Mouse (Mus musculus) neural tube, embryonic 13.5 days (tissue): ENCODE measurements around the gene Gm20388. TPM values are rescaled to one million over a fixed set of nuclear protein-coding genes. Genes with fewer than 3 reads are reported as not detected.
A peak's percentile ranks its signal among the peaks of the same experiment; 100 is the strongest.

Source experiments
- ATAC-seq: fragments of 200-750 bp; cut with Nextera tagmentation; 2 replicates; pipeline ENCODE4 v1.8.0; 2017; ENCODE audit warnings: low read depth, mild to moderate bottlenecking, moderate TSS enrichment, moderate library complexity
- H3K27ac ChIP-seq: fragments of 300-500 bp; sonication (generic); replicated peaks from 2 replicates; pipeline ENCODE4 v1.5.1; 2015; ENCODE audit warnings: moderate library complexity, mild to moderate bottlenecking, inconsistent platforms
- H3K27me3 ChIP-seq: fragments of 300-500 bp; sonication (generic); 2 replicates; pipeline ENCODE4 v1.6.1; 2015; ENCODE audit warnings: mild to moderate bottlenecking, inconsistent platforms
- H3K36me3 ChIP-seq: fragments of 300-500 bp; sonication (generic); 2 replicates; pipeline ENCODE4 v1.6.1; 2015; ENCODE audit warnings: mild to moderate bottlenecking, inconsistent platforms
- H3K4me1 ChIP-seq: fragments of 300-500 bp; sonication (generic); replicated peaks from 2 replicates; pipeline ENCODE4 v1.6.1; 2015; ENCODE audit warnings: inconsistent platforms
- H3K4me2 ChIP-seq: fragments of 300-500 bp; sonication (generic); 2 replicates; pipeline ENCODE4 v1.6.1; 2015; ENCODE audit warnings: inconsistent platforms, mild to moderate bottlenecking, moderate library complexity
- H3K4me3 ChIP-seq: fragments of 300-500 bp; sonication (generic); 2 replicates; pipeline ENCODE4 v1.5.1; 2015; ENCODE audit warnings: mild to moderate bottlenecking, inconsistent platforms
- H3K9ac ChIP-seq: fragments of 300-500 bp; sonication (generic); 2 replicates; pipeline ENCODE4 v1.6.1; 2015; ENCODE audit warnings: moderate library complexity, mild to moderate bottlenecking, inconsistent platforms
- H3K9me3 ChIP-seq: fragments of 300-500 bp; sonication (generic); 2 replicates; pipeline ENCODE4 v1.6.1; 2016; ENCODE audit warnings: inconsistent platforms
- WGBS: fragments of 180-500 bp; shearing (Covaris S2); methylation state at CpG from one replicate; pipeline ENCODE4 v1.1.7; 2015; 5-methylcytosine and 5-hydroxymethylcytosine counted together
- polyA plus RNA-seq: library from polyadenylated mRNA; unstranded; fragments of >200 nt; fragmentation: Nextera tagmentation; extraction: Ambion mirVana; gene quantifications from 2 replicates; pipeline ENCODE4 v1.2.1, GENCODE M21; 2015

Gene Gm20388
- polyA plus RNA-seq, 1 experiment from 2014 or later: 0.27 TPM

DNA sequence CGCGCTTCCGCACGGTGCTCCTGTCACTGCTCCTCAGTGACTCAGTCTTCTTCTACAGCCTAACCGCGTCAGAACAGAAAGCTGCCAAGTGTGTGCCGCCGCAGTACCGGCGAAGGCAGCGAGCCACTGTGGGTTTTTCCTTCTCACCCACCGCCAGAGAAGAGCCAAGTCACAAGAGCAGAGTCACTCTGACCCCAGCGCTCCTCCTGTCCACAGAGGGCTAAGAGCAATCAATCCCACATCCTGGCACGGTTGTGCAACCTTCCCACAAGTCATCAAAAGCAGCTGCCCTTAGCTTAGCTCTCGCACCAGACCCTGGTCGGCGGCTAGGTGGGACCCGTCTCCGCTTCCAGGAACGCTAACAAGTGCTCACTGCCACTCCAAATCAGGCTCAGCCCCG lies 1659.7 kb downstream of the Gm20388 start:
- H3K4me2 ChIP-seq: no peak overlapping the region
- no peaks in the 10 kb centered on the region for H3K27me3 ChIP-seq
- 84% methylated on average over 21 of the region's 21 CpGs for WGBS
- no peak overlapping the region for H3K27ac ChIP-seq
- no peaks in the 10 kb centered on the region for H3K9me3 ChIP-seq
- H3K9ac ChIP-seq: no peak overlapping the region
- H3K4me1 ChIP-seq: peaks cover 46% of the 10 kb centered on the region
- ATAC-seq: no peak
- 0 out of 2 replicates have a peak, but pooled peaks cover 2% of the 10 kb centered on the region for H3K36me3 ChIP-seq
- H3K4me3 ChIP-seq: no peak overlapping the region

DNA sequence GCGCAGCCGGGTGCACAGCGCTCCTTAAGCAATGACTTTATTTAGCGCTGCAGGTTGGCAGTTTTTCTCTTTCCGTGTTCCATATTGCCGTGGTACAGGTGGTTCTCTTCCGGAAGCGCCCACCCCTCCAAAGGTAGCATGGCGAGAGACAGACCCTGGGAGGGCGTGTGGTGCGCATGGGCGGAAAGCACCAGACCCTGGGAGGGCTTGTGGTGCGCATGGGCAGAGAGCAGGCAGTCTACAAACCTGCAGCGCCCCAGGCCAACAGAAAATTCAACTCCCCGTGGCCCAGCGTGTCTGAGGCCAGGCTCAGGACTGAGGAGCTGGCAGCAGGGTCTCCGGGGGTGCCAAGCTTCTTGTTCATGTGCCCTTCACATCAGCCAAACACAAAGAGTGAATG lies 1660.2 kb downstream of the Gm20388 start:
- ATAC-seq: no peak
- 81% methylated on average over 17 of the region's 17 CpGs for WGBS
- no peaks in the 10 kb centered on the region for H3K9me3 ChIP-seq
- no peaks in the 10 kb centered on the region for H3K36me3 ChIP-seq
- H3K4me2 ChIP-seq: no peak overlapping the region
- no peaks in the 10 kb centered on the region for H3K27me3 ChIP-seq
- peaks cover 46% of the 10 kb centered on the region for H3K4me1 ChIP-seq
- no peak overlapping the region for H3K9ac ChIP-seq
- H3K27ac ChIP-seq: no peak overlapping the region
- no peak overlapping the region for H3K4me3 ChIP-seq

DNA sequence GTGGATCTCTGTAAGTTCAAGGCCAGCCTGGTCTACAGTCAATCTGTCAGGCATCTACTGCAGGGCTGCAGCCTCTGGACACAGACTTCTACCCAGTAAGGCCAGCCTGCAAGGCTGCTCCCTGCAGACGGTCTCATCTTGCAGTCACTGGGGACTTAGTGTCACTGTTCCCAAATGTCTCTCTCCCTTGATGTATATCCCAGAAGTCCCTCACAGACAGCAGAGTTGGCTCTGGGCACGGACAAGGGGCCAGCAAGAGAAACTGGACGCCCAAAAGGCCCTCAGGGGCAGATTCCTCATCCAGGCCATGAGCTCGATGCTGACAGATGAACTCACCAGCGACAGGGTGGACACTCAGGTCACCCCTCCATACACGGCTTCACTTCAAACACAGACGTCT lies 1661.5 kb downstream of the Gm20388 start:
- WGBS: 78% methylated on average over 7 of the region's 7 CpGs
- no peak overlapping the region for H3K4me2 ChIP-seq
- H3K4me3 ChIP-seq: no peak overlapping the region
- H3K27ac ChIP-seq: no peak overlapping the region
- H3K36me3 ChIP-seq: no peaks in the 10 kb centered on the region
- H3K4me1 ChIP-seq: peaks cover 53% of the 10 kb centered on the region
- H3K27me3 ChIP-seq: no peaks in the 10 kb centered on the region
- no peak for ATAC-seq
- no peaks in the 10 kb centered on the region for H3K9me3 ChIP-seq
- H3K9ac ChIP-seq: no peak overlapping the region

DNA sequence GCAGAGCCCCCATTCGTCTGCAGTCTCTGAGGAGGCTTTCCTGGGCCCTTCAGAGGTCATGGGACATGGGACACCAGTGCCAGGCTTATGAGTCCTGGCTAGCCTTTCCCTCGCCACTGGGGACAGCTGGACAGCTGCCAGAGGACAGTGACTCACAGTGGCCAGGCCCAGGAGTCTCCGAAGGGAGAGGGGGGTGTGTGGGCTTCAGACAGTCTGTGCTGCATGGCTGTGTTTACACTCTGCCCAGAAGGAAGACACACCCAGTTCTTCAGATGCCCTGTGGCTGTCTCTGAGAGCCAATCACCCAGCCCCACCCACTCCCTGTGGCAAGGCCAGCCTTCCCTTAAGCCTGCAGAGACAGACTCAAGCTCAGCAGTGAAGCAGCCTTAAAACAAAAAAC lies 1662.6 kb downstream of the Gm20388 start:
- no peaks in the 10 kb centered on the region for H3K9me3 ChIP-seq
- no peak overlapping the region; the same call in 1 of the 2 replicates for H3K9ac ChIP-seq
- no peak for ATAC-seq
- H3K27ac ChIP-seq: no peak overlapping the region
- peaks cover 56% of the 10 kb centered on the region for H3K4me1 ChIP-seq
- 41% methylated on average over 3 of the region's 3 CpGs for WGBS
- H3K4me2 ChIP-seq: no peak overlapping the region
- no peaks in the 10 kb centered on the region for H3K36me3 ChIP-seq
- no peaks in the 10 kb centered on the region for H3K27me3 ChIP-seq
- H3K4me3 ChIP-seq: no peak overlapping the region

DNA sequence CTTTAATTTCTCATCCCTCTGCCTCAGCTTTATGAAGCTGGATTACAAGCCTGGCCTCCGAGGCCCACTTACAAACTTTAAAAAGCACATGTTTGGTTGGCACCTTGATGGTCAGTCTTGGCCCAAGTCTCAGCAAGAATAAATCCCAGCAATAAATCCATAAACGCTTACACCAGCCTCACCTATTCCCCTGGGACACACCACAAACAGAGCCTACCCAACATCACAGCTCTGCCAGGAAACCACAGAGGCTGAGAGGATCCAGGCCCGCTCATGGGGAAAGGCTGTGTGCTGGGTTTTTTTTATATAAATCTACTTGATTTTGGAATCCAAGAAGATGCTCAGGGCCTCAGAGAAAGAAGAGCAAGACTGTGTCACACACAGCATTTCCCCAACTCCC lies 1665.0 kb downstream of the Gm20388 start:
- no peak for ATAC-seq
- no peak overlapping the region for H3K4me3 ChIP-seq
- no peaks in the 10 kb centered on the region for H3K27me3 ChIP-seq
- no peaks in the 10 kb centered on the region for H3K9me3 ChIP-seq
- 0 out of 2 replicates have a peak overlapping the region, but pooled peaks have one; percentile 38 for H3K9ac ChIP-seq
- peaks cover 48% of the 10 kb centered on the region for H3K4me1 ChIP-seq
- H3K4me2 ChIP-seq: no peak overlapping the region
- 76% methylated on average over 3 of the region's 3 CpGs for WGBS
- H3K36me3 ChIP-seq: no peaks in the 10 kb centered on the region
- H3K27ac ChIP-seq: no peak overlapping the region

DNA sequence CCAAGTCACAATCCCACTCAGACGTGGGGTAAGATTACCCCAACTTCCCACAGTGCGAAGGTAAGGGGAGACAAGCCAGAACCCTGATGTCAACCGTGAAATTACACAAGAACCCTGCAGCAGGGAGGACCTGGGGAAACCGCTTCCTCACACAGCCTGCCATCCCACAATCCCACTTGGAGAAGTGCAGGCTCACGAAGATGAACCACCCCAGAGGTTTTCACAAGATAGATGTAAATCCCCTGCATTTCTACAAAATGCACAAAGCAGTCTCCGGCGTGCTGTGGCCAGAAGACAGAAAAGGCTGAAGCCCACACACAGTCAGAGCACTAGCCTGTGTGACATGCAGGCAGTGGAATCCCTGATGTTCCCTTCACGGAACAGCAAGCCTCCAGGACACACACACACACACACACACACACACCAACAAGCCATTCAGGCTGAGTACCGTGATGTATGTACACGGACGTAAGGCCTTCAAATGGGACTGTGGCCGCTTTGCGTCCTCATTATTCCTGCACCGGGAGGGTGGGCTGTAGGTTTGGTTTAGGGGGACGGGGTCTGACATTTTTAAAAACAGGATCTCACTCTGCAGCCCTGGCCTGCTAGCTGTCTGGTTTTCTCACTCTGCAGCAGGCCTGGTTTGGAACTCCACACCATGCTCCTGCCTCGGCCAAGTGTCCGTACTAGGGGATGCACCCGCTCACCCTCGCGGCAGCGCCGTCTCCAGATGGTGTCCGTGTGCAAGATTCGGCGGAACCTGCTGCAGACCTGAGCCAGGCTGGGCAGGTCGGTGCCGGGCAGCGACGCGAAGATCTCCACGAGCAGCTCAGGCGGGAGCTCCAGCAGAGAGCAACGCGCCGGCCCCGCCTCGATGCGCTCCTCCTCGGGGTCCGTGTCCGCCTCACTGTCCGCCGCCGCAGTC lies 1667.4 kb downstream of the Gm20388 start:
- peak overlapping the region; percentile 77 for H3K27ac ChIP-seq
- 2% methylated on average over 31 of the region's 44 CpGs for WGBS
- H3K27me3 ChIP-seq: no peaks in the 10 kb centered on the region; the same call in 1 of the 2 replicates
- peaks cover 42% of the 10 kb centered on the region for H3K4me1 ChIP-seq
- peak overlapping the region; percentile 92 for H3K4me3 ChIP-seq
- peak overlapping the region; percentile 88 for H3K4me2 ChIP-seq
- peak overlapping the region; percentile 93 for H3K9ac ChIP-seq
- no peaks in the 10 kb centered on the region for H3K9me3 ChIP-seq
- ATAC-seq: peak; percentile 64
- H3K36me3 ChIP-seq: no peaks in the 10 kb centered on the region

DNA sequence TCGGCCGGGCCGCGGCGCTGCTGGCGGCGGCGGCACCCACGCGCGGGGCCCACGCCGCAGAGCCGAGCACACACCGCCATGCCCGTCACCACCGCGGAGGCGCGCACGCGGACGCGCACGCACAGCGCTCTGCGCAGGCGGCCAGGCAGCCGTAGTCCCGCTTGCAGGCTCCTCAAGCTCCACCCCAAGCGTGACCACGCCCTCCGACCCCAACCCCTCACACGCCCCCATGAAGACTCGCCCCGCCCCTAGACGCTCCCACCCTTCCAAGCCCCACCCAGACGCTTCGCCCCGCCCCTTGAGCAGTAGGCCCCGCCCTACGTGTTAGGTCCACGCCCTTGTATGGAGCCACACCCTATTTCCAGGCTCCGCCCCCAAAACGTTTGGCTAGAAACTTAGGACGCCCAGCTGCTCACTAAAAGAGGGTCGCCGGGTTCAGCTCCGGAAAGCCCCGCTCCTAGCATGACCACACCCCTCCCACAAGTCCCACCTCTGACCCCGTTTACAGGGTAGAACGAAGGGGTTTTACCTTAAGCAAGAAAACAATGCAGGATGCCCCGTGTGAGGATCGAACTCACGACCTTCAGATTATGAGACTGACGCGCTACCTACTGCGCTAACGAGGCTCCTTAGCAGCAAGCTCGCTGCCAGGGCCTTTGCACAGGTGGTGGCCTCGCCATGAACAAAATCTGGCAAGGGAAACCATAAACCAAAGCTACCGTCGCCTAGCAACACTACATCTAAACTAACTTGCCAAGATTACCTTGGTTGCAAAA lies 1668.2 kb downstream of the Gm20388 start, which contains the start of gene Fbxo31:
Gene Fbxo31, minus strand, starts transcription at position 131 of the 776 bp plus-strand sequence.
- Histone ChIP-seq H3K9ac (peak within 1 kb of the TSS; percentile 93), H3K9me3 (no peaks in the 10 kb centered on the region), H3K27me3 (peaks cover 3% of the 10 kb centered on the region), H3K4me1 (peaks cover 37% of the 10 kb centered on the region), H3K4me2 (peak within 1 kb of the TSS; percentile 88), H3K4me3 (peak within 1 kb of the TSS; percentile 92), H3K36me3 (no peaks in the 10 kb centered on the region), H3K27ac (peak within 1 kb of the TSS; percentile 77)
- 2% methylated on average over 28 of the region's 63 CpGs for WGBS
- peak; percentile 95 for ATAC-seq

DNA sequence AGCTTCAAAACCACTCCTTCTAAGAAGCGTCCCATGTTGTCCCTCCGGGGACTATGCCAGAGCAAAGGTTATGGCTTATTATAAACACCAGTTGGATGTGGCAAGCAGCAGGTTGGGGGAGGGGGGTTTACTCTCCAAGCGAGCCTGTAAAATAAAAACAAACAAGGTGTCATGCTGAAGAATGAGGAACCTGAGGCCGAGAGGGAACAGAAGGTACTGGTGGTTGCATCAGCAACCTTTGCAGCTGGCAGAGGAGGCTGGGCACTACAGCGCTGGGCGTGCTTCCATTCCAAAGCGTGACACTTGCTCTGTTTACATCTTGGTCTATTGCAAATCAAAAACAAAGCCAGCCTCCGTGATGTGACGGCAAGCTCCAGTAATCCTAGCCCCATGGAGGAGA lies 1669.8 kb downstream of the Gm20388 start:
- 40% methylated on average over 9 of the region's 9 CpGs for WGBS
- no peaks in the 10 kb centered on the region for H3K9me3 ChIP-seq
- ATAC-seq: no peak
- no peak overlapping the region for H3K27ac ChIP-seq
- peaks cover 30% of the 10 kb centered on the region for H3K4me1 ChIP-seq
- H3K27me3 ChIP-seq: peaks cover 4% of the 10 kb centered on the region
- H3K9ac ChIP-seq: no peak overlapping the region
- no peak overlapping the region for H3K4me2 ChIP-seq
- no peaks in the 10 kb centered on the region for H3K36me3 ChIP-seq
- no peak overlapping the region for H3K4me3 ChIP-seq

DNA sequence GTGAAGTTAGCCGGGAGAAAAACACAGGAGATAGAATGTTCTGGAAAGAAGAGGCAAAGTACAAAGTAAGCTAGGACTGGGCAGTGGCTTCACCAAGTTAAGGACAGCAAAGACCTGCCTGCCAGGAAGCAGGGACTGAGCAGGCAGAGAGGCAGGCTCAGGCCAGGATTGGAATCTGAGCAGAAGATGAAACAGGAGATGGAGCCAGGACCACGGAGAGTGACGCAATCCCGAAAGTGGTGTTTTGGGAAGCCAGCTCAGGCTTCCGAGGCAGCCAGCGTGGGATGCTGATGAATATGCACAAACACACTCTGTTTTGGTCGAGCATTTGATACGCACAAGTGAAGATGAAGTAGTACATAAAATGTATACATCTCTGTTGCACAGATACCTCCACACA lies 1673.0 kb downstream of the Gm20388 start:
- H3K4me1 ChIP-seq: peaks cover 11% of the 10 kb centered on the region
- no peak overlapping the region for H3K4me3 ChIP-seq
- no peak for ATAC-seq
- no peak overlapping the region for H3K4me2 ChIP-seq
- no peak overlapping the region for H3K9ac ChIP-seq
- no peaks in the 10 kb centered on the region for H3K9me3 ChIP-seq
- H3K27ac ChIP-seq: no peak overlapping the region
- 64% methylated on average over 8 of the region's 8 CpGs for WGBS
- peaks cover 4% of the 10 kb centered on the region for H3K27me3 ChIP-seq
- H3K36me3 ChIP-seq: no peaks in the 10 kb centered on the region

DNA sequence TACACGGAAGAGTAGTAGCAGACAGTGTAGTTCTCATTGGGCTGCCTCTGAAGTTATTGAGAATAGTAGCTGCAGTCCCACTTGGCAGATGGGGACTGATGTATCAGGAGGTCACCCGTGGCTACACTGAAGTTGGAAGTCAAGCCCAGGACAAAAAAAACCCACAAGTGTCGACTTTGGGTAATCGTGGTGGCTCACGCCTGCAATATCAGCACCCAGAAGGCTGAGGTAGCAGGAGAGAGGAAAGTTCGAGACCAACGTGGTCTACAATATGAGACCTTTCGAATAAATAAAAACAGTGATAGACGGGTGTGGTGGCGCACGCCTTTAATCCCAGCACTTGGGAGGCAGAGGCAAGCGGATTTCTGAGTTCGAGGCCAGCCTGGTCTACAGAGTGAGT lies 1674.1 kb downstream of the Gm20388 start:
- H3K9ac ChIP-seq: peak overlapping the region; percentile 75
- H3K4me2 ChIP-seq: peak overlapping the region; percentile 62
- H3K4me3 ChIP-seq: peak overlapping the region; percentile 60
- peaks cover 15% of the 10 kb centered on the region for H3K4me1 ChIP-seq
- 45% methylated on average over 13 of the region's 13 CpGs for WGBS
- no peak for ATAC-seq
- 0 out of 2 replicates have a peak overlapping the region, but pooled peaks have one; percentile 34 for H3K27ac ChIP-seq
- peaks cover 4% of the 10 kb centered on the region for H3K27me3 ChIP-seq
- H3K36me3 ChIP-seq: no peaks in the 10 kb centered on the region
- no peaks in the 10 kb centered on the region for H3K9me3 ChIP-seq

DNA sequence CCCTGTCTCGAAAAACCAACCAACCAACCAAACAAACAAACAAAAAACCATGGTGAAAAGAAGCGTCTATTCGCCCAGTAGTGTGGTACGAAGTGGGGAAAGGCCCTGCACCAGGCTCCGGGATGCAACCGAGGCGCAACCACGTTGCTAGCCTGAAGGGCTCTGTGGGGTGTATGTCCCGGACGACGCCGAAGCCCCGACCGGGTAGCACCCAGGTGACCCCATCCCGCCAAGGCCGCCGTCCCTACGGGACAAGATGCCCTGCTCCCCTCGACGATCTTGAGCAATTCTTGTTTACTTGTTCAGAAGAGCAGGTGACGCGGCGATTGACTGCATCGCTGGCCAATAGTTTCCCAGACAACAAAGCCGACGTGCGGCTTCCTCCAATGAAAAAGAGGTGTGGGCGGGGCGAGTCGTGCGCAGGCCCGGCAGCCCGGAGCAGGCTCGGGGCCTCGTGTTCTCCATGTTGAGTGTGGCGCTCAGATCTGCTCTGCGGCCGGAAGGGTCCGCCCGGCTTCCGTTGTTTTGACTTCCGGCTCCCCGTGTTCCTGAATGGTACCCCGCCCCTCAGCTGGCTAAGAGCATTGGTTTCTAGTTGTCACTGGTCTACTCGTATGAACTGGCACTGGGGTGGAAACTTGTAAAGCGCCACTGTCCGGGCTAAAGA lies 1674.7 kb downstream of the Gm20388 start:
- H3K9ac ChIP-seq: peak overlapping the region; percentile 75
- peak overlapping the region; percentile 34; the same call in 1 of the 2 replicates for H3K27ac ChIP-seq
- peak; percentile 95 for ATAC-seq
- no peaks in the 10 kb centered on the region for H3K36me3 ChIP-seq
- peak overlapping the region; percentile 62 for H3K4me2 ChIP-seq
- H3K4me1 ChIP-seq: peaks cover 17% of the 10 kb centered on the region
- whole genome bisulfite sequencing: 1% methylated on average over 47 of the region's 47 CpGs
- H3K4me3 ChIP-seq: peak overlapping the region; percentile 60
- no peaks in the 10 kb centered on the region for H3K9me3 ChIP-seq
- peaks cover 4% of the 10 kb centered on the region for H3K27me3 ChIP-seq
